Mouse (Mus musculus) intestine, postnatal 0 days (tissue): ENCODE results near the gene Ly9. TPM values are rescaled to one million over a fixed set of nuclear protein-coding genes. Genes with fewer than 3 reads are reported as not detected.

Experiments used
- ATAC-seq: fragments of 200-750 bp; cut with Nextera tagmentation; 2 replicates; pipeline ENCODE4 v1.8.0; 2017; ENCODE audit warnings: mild to moderate bottlenecking, moderate TSS enrichment, moderate library complexity
- H3K27ac ChIP-seq: fragments of 300-500 bp; sonication (generic); 2 replicates; pipeline ENCODE4 v1.5.1; 2014; ENCODE audit warnings: mild to moderate bottlenecking, low read depth, low read length, moderate library complexity
- H3K27me3 ChIP-seq: fragments of 300-500 bp; sonication (generic); replicated peaks from 2 replicates; pipeline ENCODE4 v1.6.1; 2014; ENCODE audit warnings: low read length, mixed read lengths; ENCODE audit not compliant: control insufficient read depth, insufficient read depth
- H3K36me3 ChIP-seq: fragments of 300-500 bp; sonication (generic); 2 replicates; pipeline ENCODE4 v1.6.1; 2014; ENCODE audit warnings: mild to moderate bottlenecking, moderate library complexity; ENCODE audit not compliant: control insufficient read depth, insufficient read depth
- H3K4me1 ChIP-seq: fragments of 300-500 bp; sonication (generic); replicated peaks from 2 replicates; pipeline ENCODE4 v1.6.1; 2014; ENCODE audit warnings: antibody characterized with exemption, low read length, mixed read lengths; ENCODE audit not compliant: control insufficient read depth, insufficient read depth
- H3K4me2 ChIP-seq: fragments of 300-500 bp; sonication (generic); replicated peaks from 2 replicates; pipeline ENCODE4 v1.6.1; 2014; ENCODE audit warnings: low read depth, mild to moderate bottlenecking, moderate library complexity
- H3K4me3 ChIP-seq: fragments of 300-500 bp; sonication (generic); 2 replicates; pipeline ENCODE4 v1.5.1; 2014; ENCODE audit warnings: low read depth, low read length
- H3K9ac ChIP-seq: fragments of 300-500 bp; sonication (generic); 2 replicates; pipeline ENCODE4 v1.6.1; 2014; ENCODE audit warnings: mild to moderate bottlenecking, low read depth, low read length
- H3K9me3 ChIP-seq: fragments of 300-500 bp; sonication (generic); 2 replicates; pipeline ENCODE4 v1.6.1; 2016; ENCODE audit warnings: mixed run types; ENCODE audit not compliant: control insufficient read depth
- CTCF ChIP-seq: sonication (generic); IDR thresholded peaks from 2 replicates; pipeline ENCODE4 v1.5.1; 2016; ENCODE audit warnings: low read depth, mild to moderate bottlenecking, control low read depth, antibody characterized with exemption, moderate library complexity
- WGBS: fragments of 180-500 bp; shearing (Covaris S2); extraction: QIAGEN DNeasy Blood & Tissue Kit; methylation state at CpG from one replicate; pipeline ENCODE4 v1.1.7; 2014; 5-methylcytosine and 5-hydroxymethylcytosine counted together
- polyA plus RNA-seq: library from polyadenylated mRNA; unstranded; fragments of >200 nt; fragmentation: Nextera tagmentation; extraction: Ambion mirVana; gene quantifications from 2 replicates; pipeline ENCODE4 v1.2.1, GENCODE M21; 2015

Gene Ly9
- polyA plus RNA-seq, 1 experiment from 2014 or later, result 0.55 TPM

GRCm38 (mm10) chr1:171558898-171559297 is 48.3 kb downstream of the Ly9 start, which contains the start of gene Cd244a:
Gene Cd244a (plus strand): TSS chr1:171559193.
- Histone ChIP-seq H3K36me3 (no peaks in the 10 kb centered on the region), H3K9me3 (no peaks in the 10 kb centered on the region), H3K27me3 (no peaks in the 10 kb centered on the region), H3K4me3 (no peak within 1 kb of the TSS), H3K4me1 (no peaks in the 10 kb centered on the region), H3K27ac (no peak within 1 kb of the TSS), H3K4me2 (no peak within 1 kb of the TSS), H3K9ac (no peak within 1 kb of the TSS)
- no peak for TF ChIP-seq CTCF
- WGBS, result 87% methylated on average over 4 of the region's 4 CpGs
- ATAC-seq, result no peak

GRCm38 (mm10) chr1:171558407-171558806 is 48.8 kb downstream of the Ly9 start:
- H3K36me3 ChIP-seq, result no peaks in the 10 kb centered on the region
- H3K27ac ChIP-seq, result no peak overlapping the region
- no peaks in the 10 kb centered on the region for H3K9me3 ChIP-seq
- no peak overlapping the region for H3K9ac ChIP-seq
- ATAC-seq, result no peak
- H3K4me3 ChIP-seq, result no peak overlapping the region
- no peaks in the 10 kb centered on the region for H3K27me3 ChIP-seq
- no peak overlapping the region for H3K4me2 ChIP-seq
- 72% methylated on average over 6 of the region's 6 CpGs for WGBS
- TF ChIP-seq CTCF, result no peak
- no peaks in the 10 kb centered on the region for H3K4me1 ChIP-seq

- H3K4me3 ChIP-seq, result no peak overlapping the region
- H3K27ac ChIP-seq, result no peak overlapping the region
- no peaks in the 10 kb centered on the region for H3K36me3 ChIP-seq
- no peak overlapping the region for H3K4me2 ChIP-seq
- no peak overlapping the region for H3K9ac ChIP-seq
- no peak for TF ChIP-seq CTCF
- 77% methylated on average over 2 of the region's 2 CpGs for WGBS
- H3K4me1 ChIP-seq, result no peaks in the 10 kb centered on the region
- no peaks in the 10 kb centered on the region for H3K9me3 ChIP-seq
- H3K27me3 ChIP-seq, result no peaks in the 10 kb centered on the region
- ATAC-seq, result no peak
These were observed 50.8 kb downstream of the Ly9 start for GRCm38 (mm10) chr1:171556366-171556765.

GRCm38 (mm10) chr1:171553359-171554341 is 53.6 kb downstream of the Ly9 start:
- Histone ChIP-seq H3K36me3 (no peaks in the 10 kb centered on the region), H3K4me2 (no peak overlapping the region), H3K4me1 (no peaks in the 10 kb centered on the region), H3K9me3 (no peaks in the 10 kb centered on the region), H3K27ac (peak overlapping the region; percentile 3; the same call in 1 of the 2 replicates), H3K27me3 (no peaks in the 10 kb centered on the region), H3K4me3 (no peak overlapping the region), H3K9ac (no peak overlapping the region)
- WGBS, result 64% methylated on average over 11 of the region's 11 CpGs
- no peak for TF ChIP-seq CTCF
- ATAC-seq, result peak; percentile 76

GRCm38 (mm10) chr1:171552230-171552629 is 55.0 kb downstream of the Ly9 start:
- no peaks in the 10 kb centered on the region for H3K27me3 ChIP-seq
- H3K9ac ChIP-seq, result no peak overlapping the region
- H3K27ac ChIP-seq, result no peak overlapping the region; the same call in 1 of the 2 replicates
- TF ChIP-seq CTCF, result no peak
- no peak overlapping the region for H3K4me3 ChIP-seq
- H3K4me1 ChIP-seq, result no peaks in the 10 kb centered on the region
- H3K9me3 ChIP-seq, result no peaks in the 10 kb centered on the region
- no peaks in the 10 kb centered on the region for H3K36me3 ChIP-seq
- no peak for ATAC-seq
- no peak overlapping the region for H3K4me2 ChIP-seq
- WGBS, result 83% methylated on average over 2 of the region's 2 CpGs

- TF ChIP-seq CTCF, result no peak
- H3K27me3 ChIP-seq, result no peaks in the 10 kb centered on the region
- no peak overlapping the region for H3K9ac ChIP-seq
- H3K27ac ChIP-seq, result no peak overlapping the region
- WGBS, result 70% methylated on average over 7 of the region's 7 CpGs
- no peaks in the 10 kb centered on the region for H3K9me3 ChIP-seq
- H3K4me1 ChIP-seq, result no peaks in the 10 kb centered on the region
- no peak overlapping the region for H3K4me3 ChIP-seq
- no peaks in the 10 kb centered on the region for H3K36me3 ChIP-seq
- no peak overlapping the region for H3K4me2 ChIP-seq
- ATAC-seq, result no peak
These were observed 55.9 kb downstream of the Ly9 start for GRCm38 (mm10) chr1:171551326-171551725.
